Mouse (Mus musculus) brain, adult 10 weeks (tissue): ENCODE measurements around the gene Zfp207. TPM values are rescaled to one million over a fixed set of nuclear protein-coding genes. Genes with fewer than 3 reads are reported as not detected.

ENCODE experiments used
- polyA plus RNA-seq: library from polyadenylated mRNA; stranded (reverse); fragments of 350-450 nt; fragmentation: Illumina TruSeq; extraction: RNeasy Lipid Tissue Mini Kit (QIAGEN cat#74804); gene quantifications from one replicate; pipeline ENCODE4 v1.2.3, GENCODE M21; 2015; ENCODE audit warnings: low read depth, low replicate concordance

Zfp207 gene
- 148 TPM for polyA plus RNA-seq

DNA sequence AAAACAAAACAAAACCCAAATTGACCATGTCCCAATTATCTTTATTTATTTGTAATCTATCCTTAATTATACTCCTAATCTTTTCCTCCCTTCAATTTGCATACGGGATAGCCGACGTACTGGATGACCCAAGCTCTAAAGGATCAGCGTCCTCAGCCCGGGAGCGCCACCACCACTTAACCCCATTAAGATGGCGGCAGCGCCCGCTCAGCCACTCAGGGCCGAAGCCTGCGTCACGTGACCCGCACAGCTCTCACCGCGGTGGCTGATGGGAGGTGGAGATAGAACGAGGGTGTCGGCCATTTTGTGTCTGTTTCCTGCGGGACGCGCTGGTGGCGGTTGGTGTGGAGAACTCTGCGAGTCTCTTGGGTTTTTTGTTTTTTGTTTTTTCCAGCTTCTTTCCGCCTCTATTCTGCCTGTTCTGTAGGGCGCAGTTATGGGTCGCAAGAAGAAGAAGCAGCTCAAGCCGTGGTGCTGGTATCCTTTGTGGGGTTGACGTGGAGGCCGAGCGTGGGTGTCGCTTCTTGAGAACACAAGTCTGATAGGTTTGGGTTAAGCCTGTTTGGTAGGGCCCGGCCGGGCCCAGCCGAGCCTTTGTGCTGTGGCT is at the start of gene Zfp207:
Gene Zfp207, plus strand, starts transcription at position 261 of the 607 bp plus-strand sequence.

GRCm38 (mm10) chr11:80377712-80378451 is 5.2 kb upstream of the Zfp207 start, which contains the start of gene 5730455P16Rik:
TSS of gene 5730455P16Rik (minus strand) at chr11:80378034.

DNA sequence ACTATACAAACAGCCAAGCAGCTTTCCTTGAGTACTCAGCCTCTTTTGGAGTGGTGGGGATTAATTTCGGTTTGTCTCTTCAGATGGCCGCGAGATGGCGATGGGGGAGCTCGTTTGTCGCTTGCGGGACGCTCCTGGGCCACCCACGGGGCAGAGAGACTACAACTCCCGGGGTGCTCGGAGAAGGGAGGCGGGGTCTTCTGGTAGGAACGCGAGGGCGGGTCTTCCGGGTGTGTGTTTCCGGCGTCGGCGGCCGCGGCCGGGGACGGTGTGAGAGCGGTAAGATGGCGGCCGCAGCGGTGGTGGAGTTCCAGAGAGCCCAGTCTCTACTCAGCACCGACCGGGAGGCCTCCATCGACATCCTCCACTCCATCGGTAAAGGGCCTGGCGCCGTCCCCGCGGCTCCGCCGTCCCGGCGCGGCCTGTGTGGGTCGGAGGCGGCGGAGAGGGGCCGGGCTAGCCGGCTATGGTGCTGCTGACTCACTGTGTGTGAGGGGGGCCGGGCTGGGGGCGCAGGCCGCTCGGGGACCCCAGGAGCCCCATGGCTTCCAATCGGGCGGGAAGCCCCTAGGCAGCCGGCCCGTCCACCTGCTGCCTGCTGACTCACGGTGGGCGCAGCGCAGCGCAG is 45.4 kb downstream of the Zfp207 start, which contains the start of gene Psmd11:
Gene Psmd11, plus strand, starts transcription at position 235 of the 628 bp plus-strand sequence.

Other genes starting within 250 kb of the Zfp207 start
- 13.2 TPM for gene Tefm, start 241.1 kb upstream of the Zfp207 start, polyA plus RNA-seq
- gene Adap2, start 229.2 kb upstream of the Zfp207 start, polyA plus RNA-seq, result 4.4 TPM
- 4.7 TPM for gene Rnf135, start 199.4 kb upstream of the Zfp207 start, polyA plus RNA-seq
- 76.1 TPM for gene Rhot1, start 174.3 kb upstream of the Zfp207 start, polyA plus RNA-seq
- gene Rhbdl3, start 82.4 kb upstream of the Zfp207 start, polyA plus RNA-seq, result 10.2 TPM
- 46.5 TPM for gene 5730455P16Rik, start 5.2 kb upstream of the Zfp207 start, polyA plus RNA-seq
- gene Psmd11, start 45.3 kb downstream of the Zfp207 start, polyA plus RNA-seq, result 63.1 TPM
- 130 TPM for gene Cdk5r1, start 93.7 kb downstream of the Zfp207 start, polyA plus RNA-seq